Mouse (Mus musculus) ES-Bruce4 (cell line): ENCODE measurements around the gene Cyp2t4. TPM values are rescaled to one million over a fixed set of nuclear protein-coding genes. Genes with fewer than 3 reads are reported as not detected.

Experiments
- H3K27ac ChIP-seq: 2 replicates; pipeline ENCODE4 v1.5.1; 2012; ENCODE audit warnings: low read length, inconsistent platforms; ENCODE audit not compliant: insufficient read depth
- H3K27me3 ChIP-seq: 2 replicates; pipeline ENCODE4 v1.6.1; 2012; ENCODE audit warnings: mild to moderate bottlenecking, low read length, inconsistent platforms; ENCODE audit not compliant: control insufficient read depth, poor library complexity, insufficient read depth, severe bottlenecking
- H3K36me3 ChIP-seq: 2 replicates; pipeline ENCODE4 v1.6.1; 2012; ENCODE audit warnings: inconsistent platforms, mild to moderate bottlenecking, low read length, moderate library complexity; ENCODE audit not compliant: control insufficient read depth, poor library complexity, insufficient read depth, severe bottlenecking
- H3K4me1 ChIP-seq: one replicate; pipeline ENCODE4 v1.8.1; 2011; ENCODE audit warnings: low read length; ENCODE audit not compliant: control insufficient read depth, insufficient read depth
- H3K4me3 ChIP-seq: 2 replicates; pipeline ENCODE4 v1.5.1; 2011; ENCODE audit warnings: low read depth, mild to moderate bottlenecking, low read length
- H3K9ac ChIP-seq: 2 replicates; pipeline ENCODE4 v1.6.1; 2012; ENCODE audit warnings: low read depth, mild to moderate bottlenecking, inconsistent platforms; ENCODE audit not compliant: poor library complexity, severe bottlenecking
- H3K9me3 ChIP-seq: replicated peaks from 2 replicates; pipeline ENCODE4 v1.6.1; 2012; ENCODE audit warnings: mild to moderate bottlenecking, low read length, inconsistent platforms; ENCODE audit not compliant: control insufficient read depth, poor library complexity, insufficient read depth, severe bottlenecking
- CTCF ChIP-seq: IDR thresholded peaks from one replicate; pipeline ENCODE4 v1.8.1; 2011; ENCODE audit warnings: low read depth, low read length
- EP300 ChIP-seq: IDR thresholded peaks from 2 replicates; pipeline ENCODE4 v1.6.1; 2011; ENCODE audit warnings: low read depth, low read length; ENCODE audit not compliant: insufficient read depth
- POLR2A ChIP-seq: IDR thresholded peaks from one replicate; pipeline ENCODE4 v1.8.1; 2011; ENCODE audit warnings: low read length; ENCODE audit not compliant: insufficient read depth
- polyA plus RNA-seq: library from polyadenylated mRNA; stranded (reverse); fragments of >200 nt; gene quantifications from 2 replicates; pipeline ENCODE4 v1.2.4, GENCODE M21; 2011; ENCODE audit warnings: low read depth; ENCODE audit not compliant: missing spikeins, insufficient read depth, insufficient read length

The Cyp2t4 gene
- polyA plus RNA-seq, 1 experiment: not detected

GRCm38 (mm10) chr7:27166614-27167474 lies 13.3 kb downstream of the Cyp2t4 start, which contains the start of gene Egln2:
Gene Egln2, minus strand, starts transcription at chr7:27166802.
- Histone ChIP-seq H3K27me3 (no peaks in the 10 kb centered on the region), H3K4me1 (no peaks in the 10 kb centered on the region), H3K4me3 (peak within 1 kb of the TSS; percentile 97), H3K36me3 (no peaks in the 10 kb centered on the region), H3K9ac (peak within 1 kb of the TSS; percentile 82), H3K9me3 (no peaks in the 10 kb centered on the region), H3K27ac (peak within 1 kb of the TSS; percentile 42; the same call in 1 of the 2 replicates)
- no peak for TF ChIP-seq CTCF

GRCm38 (mm10) chr7:27167475-27168094 lies 14.1 kb downstream of the Cyp2t4 start:
- Histone ChIP-seq H3K27ac (0 out of 2 replicates have a peak overlapping the region, but pooled peaks have one; percentile 14), H3K36me3 (no peaks in the 10 kb centered on the region), H3K27me3 (no peaks in the 10 kb centered on the region), H3K9me3 (no peaks in the 10 kb centered on the region), H3K4me1 (no peaks in the 10 kb centered on the region), H3K4me3 (no peak overlapping the region), H3K9ac (no peak overlapping the region)
- TF ChIP-seq EP300 (no peak), POLR2A (no peak), CTCF (no peak)

GRCm38 (mm10) chr7:27168371-27168770 lies 14.9 kb downstream of the Cyp2t4 start:
- Histone ChIP-seq H3K27me3 (no peaks in the 10 kb centered on the region), H3K9ac (no peak overlapping the region), H3K4me3 (no peak overlapping the region), H3K36me3 (no peaks in the 10 kb centered on the region), H3K27ac (no peak overlapping the region), H3K4me1 (peaks cover 2% of the 10 kb centered on the region), H3K9me3 (no peaks in the 10 kb centered on the region)
- no peak for TF ChIP-seq EP300

- Histone ChIP-seq H3K9me3 (no peaks in the 10 kb centered on the region), H3K36me3 (no peaks in the 10 kb centered on the region), H3K27ac (no peak overlapping the region), H3K27me3 (no peaks in the 10 kb centered on the region), H3K4me1 (peaks cover 5% of the 10 kb centered on the region), H3K4me3 (no peak overlapping the region), H3K9ac (no peak overlapping the region)
- TF ChIP-seq POLR2A (no peak), CTCF (no peak), EP300 (no peak)
Observed at GRCm38 (mm10) chr7:27170981-27171380, 17.5 kb downstream of the Cyp2t4 start.

- H3K9ac ChIP-seq: no peak overlapping the region
- H3K27me3 ChIP-seq: no peaks in the 10 kb centered on the region
- TF ChIP-seq POLR2A: no peak
- TF ChIP-seq EP300: no peak
- no peak for TF ChIP-seq CTCF
- peaks cover 5% of the 10 kb centered on the region for H3K4me1 ChIP-seq
- H3K4me3 ChIP-seq: no peak overlapping the region
- no peaks in the 10 kb centered on the region for H3K9me3 ChIP-seq
- H3K36me3 ChIP-seq: no peaks in the 10 kb centered on the region
- H3K27ac ChIP-seq: no peak overlapping the region
Observed at GRCm38 (mm10) chr7:27174496-27174895, 21.0 kb downstream of the Cyp2t4 start.

- TF ChIP-seq CTCF (no peak), POLR2A (no peak), EP300 (no peak)
- Histone ChIP-seq H3K27me3 (no peaks in the 10 kb centered on the region), H3K9me3 (no peaks in the 10 kb centered on the region), H3K4me3 (no peak overlapping the region), H3K9ac (no peak overlapping the region), H3K4me1 (peaks cover 5% of the 10 kb centered on the region), H3K36me3 (no peaks in the 10 kb centered on the region), H3K27ac (no peak overlapping the region)
Observed at GRCm38 (mm10) chr7:27174896-27175295, 21.4 kb downstream of the Cyp2t4 start.
